Mouse (Mus musculus) ovary, postnatal 10 days (tissue): ENCODE measurements at regions not wholly inside any gene's neighbourhood (a gene's known extent, or its start where the extent isn't known, plus 50 kb on each side); places are given as distances from the start of the nearest gene placed in this dataset.

Source experiments
- DNase-seq: peaks from one replicate; pipeline ENCODE4 v3.0.0; 2022; ENCODE audit warnings: low spot score

- DNase-seq, result no peak
Observed at GRCm38 (mm10) chr4:55203731-55204710, 145.8 kb upstream of the Rad23b start.

- no peak for DNase-seq
Observed at GRCm38 (mm10) chr4:55206226-55206625, 143.6 kb upstream of the Rad23b start.

- no peak for DNase-seq
Observed at GRCm38 (mm10) chr4:55207749-55208385, 142.0 kb upstream of the Rad23b start.

GRCm38 (mm10) chr4:55208386-55209345, 141.2 kb upstream of the Rad23b start:
- no peak for DNase-seq

- no peak for DNase-seq
Observed at GRCm38 (mm10) chr4:55215425-55216174, 134.2 kb upstream of the Rad23b start.

GRCm38 (mm10) chr4:55216175-55216545, 133.7 kb upstream of the Rad23b start:
- DNase-seq, result no peak

- DNase-seq, result no peak
Observed at GRCm38 (mm10) chr4:55225766-55226165, 124.1 kb upstream of the Rad23b start.

GRCm38 (mm10) chr4:55227394-55227793, 122.4 kb upstream of the Rad23b start:
- no peak for DNase-seq

GRCm38 (mm10) chr4:55231522-55231921, 118.3 kb upstream of the Rad23b start:
- no peak for DNase-seq

- no peak for DNase-seq
Observed at GRCm38 (mm10) chr4:55237856-55238255, 112.0 kb upstream of the Rad23b start.

GRCm38 (mm10) chr4:55240450-55240849, 109.4 kb upstream of the Rad23b start:
- DNase-seq, result peak; percentile 47

GRCm38 (mm10) chr4:55242331-55242730, 107.5 kb upstream of the Rad23b start:
- no peak for DNase-seq

- DNase-seq, result no peak
Observed at GRCm38 (mm10) chr4:55243091-55244058, 106.5 kb upstream of the Rad23b start.

GRCm38 (mm10) chr4:55245789-55246188, 104.1 kb upstream of the Rad23b start:
- no peak for DNase-seq

- DNase-seq, result no peak
Observed at GRCm38 (mm10) chr4:55250334-55250733, 99.5 kb upstream of the Rad23b start.

- no peak for DNase-seq
Observed at GRCm38 (mm10) chr4:55251546-55251945, 98.3 kb upstream of the Rad23b start.

GRCm38 (mm10) chr4:55253769-55254168, 96.1 kb upstream of the Rad23b start:
- no peak for DNase-seq

- DNase-seq, result no peak
Observed at GRCm38 (mm10) chr4:55271965-55272630, 77.7 kb upstream of the Rad23b start.

GRCm38 (mm10) chr4:55276300-55276952, 73.4 kb upstream of the Rad23b start:
- no peak for DNase-seq
